Mouse (Mus musculus): ENCODE data around the gene Anp32a. TPM values are rescaled to one million over a fixed set of nuclear protein-coding genes. Genes with fewer than 3 reads are reported as not detected.

Gene Anp32a
- polyA plus RNA-seq, 1 experiment from 2014 or later, result 149 TPM

DNA sequence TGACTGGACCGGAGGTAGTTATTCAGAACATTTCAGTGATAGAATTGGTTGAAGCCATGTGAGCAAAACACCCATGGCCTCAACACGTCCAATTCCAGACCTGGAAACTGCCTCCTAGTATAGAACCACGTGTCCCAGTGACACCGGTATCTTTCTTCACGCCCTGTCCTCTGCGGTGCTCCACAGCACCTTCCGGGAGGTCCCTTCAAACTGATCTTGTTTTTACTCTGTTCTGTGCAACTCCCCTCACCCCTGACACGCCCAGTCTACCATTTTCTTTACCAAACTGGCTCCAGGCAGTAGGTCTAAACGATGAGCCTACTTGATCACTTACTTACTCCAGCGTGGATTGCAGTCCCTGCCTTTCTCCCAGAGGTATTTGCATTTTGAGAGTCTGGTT, 7.0 kb downstream of the Anp32a start:
- 87% methylated on average over 10 of the region's 10 CpGs for WGBS
- H3K9me3 ChIP-seq, result no peaks in the 10 kb centered on the region
- no peak for ATAC-seq (ENCODE audit: low FRiP score, low read depth)

DNA sequence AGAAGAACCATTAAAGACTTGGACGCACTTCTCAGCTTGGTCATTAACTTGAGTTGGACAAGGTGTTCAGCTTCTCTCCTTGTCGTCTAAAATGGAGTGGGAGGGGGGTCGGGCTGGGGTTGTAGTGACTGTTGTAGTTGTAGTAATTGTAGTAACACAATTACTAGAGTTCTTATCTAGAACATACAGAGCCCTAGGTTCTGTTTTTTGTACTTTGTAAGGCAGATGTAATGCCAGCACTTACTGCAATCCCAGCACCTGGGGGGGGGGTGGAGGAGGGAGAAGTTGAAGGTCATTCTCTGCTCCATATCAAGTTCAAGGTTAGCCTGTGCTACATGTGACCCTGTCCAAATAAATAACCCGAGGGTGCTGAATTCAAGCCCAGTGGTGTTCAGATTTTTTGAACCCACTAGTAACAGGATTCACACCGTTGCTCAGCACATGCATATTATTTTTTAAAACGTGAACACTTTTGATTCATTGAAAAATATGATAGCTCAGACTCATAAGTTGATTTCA, 7.4 kb downstream of the Anp32a start:
- Histone ChIP-seq H3K4me3 (no peak overlapping the region), H3K4me1 (peaks cover 58% of the 10 kb centered on the region), H3K9ac (no peak overlapping the region), H3K4me2 (replicated peaks) (no peak overlapping the region), H3K9me3 (no peaks in the 10 kb centered on the region), H3K27me3 (replicated peaks) (no peaks in the 10 kb centered on the region), H3K36me3 (no peaks in the 10 kb centered on the region), H3K27ac (no peak overlapping the region)
- ATAC-seq (ENCODE audit: low FRiP score, low read depth), result no peak
- 74% methylated on average over 6 of the region's 6 CpGs for WGBS

More for the DNA sequence above, 7.0 kb downstream of the Anp32a start:
- Histone ChIP-seq H3K4me3 (no peak overlapping the region), H3K36me3 (no peaks in the 10 kb centered on the region), H3K4me2 (replicated peaks) (no peak overlapping the region), H3K27me3 (replicated peaks) (no peaks in the 10 kb centered on the region), H3K9ac (no peak overlapping the region), H3K4me1 (peaks cover 54% of the 10 kb centered on the region), H3K27ac (no peak overlapping the region)

DNA sequence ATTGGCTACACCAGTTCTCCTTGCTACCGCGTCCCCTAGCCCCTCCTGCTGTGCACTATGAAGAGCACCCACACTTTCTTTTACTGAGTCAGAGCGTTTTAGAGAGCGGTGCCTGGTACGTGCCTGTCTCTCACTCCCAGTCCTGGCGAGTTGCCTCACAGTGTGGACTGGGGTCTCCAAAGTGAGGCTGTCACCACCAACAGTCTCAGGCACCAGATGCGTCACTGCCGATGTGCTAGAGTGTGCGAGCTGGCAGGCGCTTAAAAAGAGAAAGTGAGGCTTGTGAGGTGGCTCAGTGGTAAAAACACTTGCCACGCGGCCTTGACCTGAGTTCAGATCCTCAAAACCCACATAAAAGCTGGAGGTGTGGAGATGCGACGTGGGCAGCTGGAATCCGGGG, 8.2 kb downstream of the Anp32a start:
- Histone ChIP-seq H3K4me3 (no peak overlapping the region), H3K27me3 (replicated peaks) (no peaks in the 10 kb centered on the region), H3K4me2 (replicated peaks) (no peak overlapping the region), H3K9me3 (no peaks in the 10 kb centered on the region), H3K9ac (no peak overlapping the region), H3K27ac (no peak overlapping the region), H3K4me1 (peaks cover 64% of the 10 kb centered on the region), H3K36me3 (no peaks in the 10 kb centered on the region)
- ATAC-seq (ENCODE audit: low FRiP score, low read depth), result no peak
- 76% methylated on average over 15 of the region's 15 CpGs for WGBS

GRCm38 (mm10) chr9:62350721-62351120, 9.6 kb downstream of the Anp32a start:
- Histone ChIP-seq H3K9ac (no peak overlapping the region), H3K9me3 (no peaks in the 10 kb centered on the region), H3K4me1 (peaks cover 62% of the 10 kb centered on the region), H3K27ac (no peak overlapping the region), H3K36me3 (peaks cover 6% of the 10 kb centered on the region; the same call in 1 of the 2 replicates), H3K4me3 (no peak overlapping the region), H3K27me3 (replicated peaks) (no peaks in the 10 kb centered on the region), H3K4me2 (replicated peaks) (no peak overlapping the region)
- ATAC-seq (ENCODE audit: low FRiP score, low read depth), result no peak
- WGBS, result 74% methylated on average over 2 of the region's 2 CpGs

DNA sequence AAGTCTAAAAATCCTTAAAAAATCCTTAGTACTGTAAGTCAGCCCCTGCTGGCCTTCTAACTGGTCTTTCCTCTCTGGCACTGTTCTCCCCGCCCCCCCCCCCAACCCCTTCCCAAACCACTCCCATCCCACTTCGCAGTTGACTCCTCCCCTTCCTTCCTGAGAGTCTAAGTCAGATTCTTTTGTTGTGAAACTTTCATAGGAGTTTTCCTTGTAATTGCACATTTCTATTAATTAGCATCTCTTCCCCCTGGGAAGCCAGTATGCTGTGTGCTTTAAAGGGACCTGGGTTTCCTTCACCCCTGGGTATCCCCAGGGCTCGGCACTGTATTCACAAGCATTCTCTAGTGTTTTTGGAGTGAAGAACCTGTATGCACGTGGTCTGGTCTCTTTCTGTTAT, 10.1 kb downstream of the Anp32a start:
- Histone ChIP-seq H3K4me2 (replicated peaks) (no peak overlapping the region), H3K9me3 (no peaks in the 10 kb centered on the region), H3K27ac (no peak overlapping the region), H3K27me3 (replicated peaks) (no peaks in the 10 kb centered on the region), H3K36me3 (peaks cover 6% of the 10 kb centered on the region; the same call in 1 of the 2 replicates), H3K9ac (no peak overlapping the region), H3K4me3 (no peak overlapping the region), H3K4me1 (peaks cover 59% of the 10 kb centered on the region)
- no peak for ATAC-seq (ENCODE audit: low FRiP score, low read depth)
- WGBS, result 56% methylated on average over 4 of the region's 4 CpGs

DNA sequence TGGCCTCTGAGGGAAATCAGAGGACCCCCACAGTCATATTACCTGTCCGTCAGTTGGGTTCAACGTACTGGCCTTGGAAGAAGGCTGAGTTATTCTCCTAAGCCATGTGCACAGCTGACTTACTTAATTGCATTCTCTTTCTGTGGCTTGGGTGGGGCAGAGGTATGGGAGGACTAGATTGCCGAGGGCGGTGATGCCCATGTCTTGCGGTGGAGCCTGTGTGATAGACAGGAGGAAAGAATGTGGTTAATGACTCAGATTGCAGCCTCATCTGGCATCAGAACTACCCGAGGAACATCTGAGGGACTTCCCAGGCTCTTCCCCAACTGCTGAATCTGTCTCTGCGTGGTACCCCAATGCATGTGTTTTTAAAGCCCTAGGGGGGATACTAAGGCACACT, 12.7 kb downstream of the Anp32a start:
- H3K27ac ChIP-seq, result no peak overlapping the region
- no peaks in the 10 kb centered on the region for H3K27me3 ChIP-seq (replicated peaks)
- no peak for ATAC-seq (ENCODE audit: low FRiP score, low read depth)
- H3K4me2 ChIP-seq (replicated peaks), result no peak overlapping the region
- peaks cover 9% of the 10 kb centered on the region; the same call in 1 of the 2 replicates for H3K36me3 ChIP-seq
- H3K9ac ChIP-seq, result no peak overlapping the region
- no peaks in the 10 kb centered on the region for H3K9me3 ChIP-seq
- H3K4me3 ChIP-seq, result no peak overlapping the region
- peaks cover 46% of the 10 kb centered on the region for H3K4me1 ChIP-seq
- 62% methylated on average over 7 of the region's 7 CpGs for WGBS

DNA sequence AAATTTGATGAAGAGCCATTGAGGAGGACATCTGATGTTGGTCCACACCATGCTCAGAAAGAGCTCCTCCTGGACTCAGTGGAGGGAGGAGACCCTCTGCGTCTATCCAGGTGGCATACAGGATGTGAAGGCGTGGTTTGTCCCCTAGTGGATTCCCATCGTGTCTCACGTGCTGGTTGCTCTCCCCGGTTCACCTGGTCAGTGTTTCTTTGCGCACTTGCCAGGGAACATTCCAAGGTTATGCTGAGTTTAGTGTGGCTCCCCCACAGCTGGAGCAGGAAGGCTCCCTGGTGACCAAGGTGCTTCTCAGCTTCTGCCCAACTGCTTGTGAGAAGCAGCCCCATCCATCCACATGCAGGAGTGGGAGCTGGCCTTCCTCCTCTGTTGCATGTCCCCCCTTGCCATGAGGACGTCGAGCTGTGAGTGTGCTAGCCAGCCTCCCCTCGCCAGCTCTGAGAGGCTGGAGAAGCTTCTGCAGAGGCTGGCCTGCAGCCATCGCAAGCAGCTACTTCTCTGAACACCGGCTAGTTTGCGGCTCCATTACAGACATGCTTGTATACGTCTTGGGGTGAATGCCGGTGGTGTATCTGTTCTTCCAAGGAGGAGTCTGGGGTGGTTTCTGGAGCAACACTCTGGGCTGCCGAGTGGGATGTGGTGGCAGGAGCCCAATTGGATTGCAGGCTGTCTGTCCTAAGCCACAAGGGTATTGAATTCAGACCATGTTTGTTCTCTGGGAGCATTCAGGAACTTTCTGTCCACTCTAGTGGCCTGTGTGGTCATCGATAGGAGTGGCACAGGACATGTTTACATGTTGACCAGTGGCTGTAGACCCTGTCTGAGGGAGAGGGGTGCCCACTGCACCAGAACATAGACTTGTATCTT, 14.0 kb downstream of the Anp32a start:
- peaks cover 33% of the 10 kb centered on the region for H3K4me1 ChIP-seq
- ATAC-seq (ENCODE audit: low FRiP score, low read depth), result no peak
- no peaks in the 10 kb centered on the region for H3K27me3 ChIP-seq (replicated peaks)
- peaks cover 9% of the 10 kb centered on the region; the same call in 1 of the 2 replicates for H3K36me3 ChIP-seq
- 88% methylated on average over 16 of the region's 16 CpGs for WGBS
- no peak overlapping the region for H3K9ac ChIP-seq
- no peaks in the 10 kb centered on the region for H3K9me3 ChIP-seq
- no peak overlapping the region for H3K4me3 ChIP-seq
- H3K27ac ChIP-seq, result no peak overlapping the region
- H3K4me2 ChIP-seq (replicated peaks), result no peak overlapping the region

- Histone ChIP-seq H3K4me1 (peaks cover 31% of the 10 kb centered on the region), H3K27me3 (replicated peaks) (no peaks in the 10 kb centered on the region), H3K4me2 (replicated peaks) (no peak overlapping the region), H3K9ac (no peak overlapping the region), H3K9me3 (no peaks in the 10 kb centered on the region), H3K36me3 (peaks cover 9% of the 10 kb centered on the region; the same call in 1 of the 2 replicates), H3K4me3 (no peak overlapping the region), H3K27ac (no peak overlapping the region)
- WGBS, result 87% methylated on average over 6 of the region's 6 CpGs
- ATAC-seq (ENCODE audit: low FRiP score, low read depth), result no peak
Measured at GRCm38 (mm10) chr9:62355763-62356162, 14.7 kb downstream of the Anp32a start.

- H3K36me3 ChIP-seq, result peaks cover 9% of the 10 kb centered on the region; the same call in 1 of the 2 replicates
Measured at GRCm38 (mm10) chr9:62357593-62357992, 16.5 kb downstream of the Anp32a start.

GRCm38 (mm10) chr9:62358851-62359250, 17.8 kb downstream of the Anp32a start:
- Histone ChIP-seq H3K36me3 (peaks cover 9% of the 10 kb centered on the region; the same call in 1 of the 2 replicates), H3K4me3 (no peak overlapping the region), H3K27ac (no peak overlapping the region), H3K27me3 (replicated peaks) (no peaks in the 10 kb centered on the region), H3K9ac (no peak overlapping the region), H3K9me3 (no peaks in the 10 kb centered on the region), H3K4me1 (peaks cover 49% of the 10 kb centered on the region), H3K4me2 (replicated peaks) (no peak overlapping the region)
- 86% methylated on average over 9 of the region's 9 CpGs for WGBS
- no peak for ATAC-seq (ENCODE audit: low FRiP score, low read depth)

More at GRCm38 (mm10) chr9:62357593-62357992, 16.5 kb downstream of the Anp32a start:
- no peak for ATAC-seq (ENCODE audit: low FRiP score, low read depth)
- Histone ChIP-seq H3K4me1 (peaks cover 46% of the 10 kb centered on the region), H3K9ac (no peak overlapping the region), H3K27me3 (replicated peaks) (no peaks in the 10 kb centered on the region), H3K27ac (no peak overlapping the region), H3K9me3 (no peaks in the 10 kb centered on the region), H3K4me2 (replicated peaks) (no peak overlapping the region), H3K4me3 (no peak overlapping the region)
- 85% methylated on average over 8 of the region's 8 CpGs for WGBS

DNA sequence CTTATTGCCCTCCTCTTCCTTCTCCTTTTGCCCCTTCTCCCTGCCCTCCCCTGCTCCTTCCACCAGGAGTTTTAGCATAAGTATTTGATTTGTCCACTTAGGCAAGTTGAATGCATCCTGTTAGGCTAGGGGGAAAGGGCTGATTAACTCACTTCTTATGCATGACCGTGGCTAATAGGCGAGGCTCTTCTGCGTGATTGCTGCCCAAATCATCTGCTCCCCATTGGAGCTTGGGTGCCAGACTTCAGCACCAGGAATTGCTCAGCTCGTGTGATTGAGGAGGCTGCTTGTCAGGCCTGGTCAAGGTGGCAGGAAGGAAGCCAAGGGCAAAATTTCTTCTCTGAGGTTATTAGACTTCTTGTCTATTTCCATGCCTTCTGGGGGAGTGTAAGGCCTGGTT, 19.8 kb downstream of the Anp32a start:
- no peak overlapping the region for H3K27ac ChIP-seq
- H3K36me3 ChIP-seq, result peaks cover 3% of the 10 kb centered on the region; the same call in 1 of the 2 replicates
- 30% methylated on average over 4 of the region's 4 CpGs for WGBS

DNA sequence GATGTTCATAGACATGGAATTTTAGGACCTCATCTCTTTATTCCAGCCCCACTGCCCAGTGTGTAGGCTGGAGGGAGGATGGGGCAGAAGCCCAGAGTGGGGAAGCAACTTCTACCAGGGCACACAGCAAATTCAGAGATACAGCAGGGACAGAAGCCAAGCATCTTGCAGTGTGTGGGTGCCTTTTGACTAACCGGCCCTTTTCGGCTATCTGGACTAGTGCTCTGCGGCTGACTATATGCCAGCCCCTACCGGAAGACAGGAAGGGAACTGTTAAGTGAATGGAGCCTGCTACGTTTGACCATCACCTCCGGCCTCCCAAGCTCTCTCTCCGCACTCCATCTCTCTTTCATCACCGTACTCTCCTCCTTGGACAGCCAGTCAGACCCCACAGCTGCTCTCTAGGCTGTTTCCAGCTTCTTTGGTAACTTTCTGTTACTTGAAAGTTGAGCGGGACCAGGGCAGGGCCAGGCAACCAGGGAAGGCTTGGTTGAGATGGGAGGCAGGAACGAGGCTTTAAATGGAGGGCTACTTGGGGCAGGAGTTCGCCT, 21.8 kb downstream of the Anp32a start:
- Histone ChIP-seq H3K4me1 (peaks cover 73% of the 10 kb centered on the region), H3K4me3 (no peak overlapping the region), H3K4me2 (replicated peaks) (peak overlapping the region; percentile 64), H3K27me3 (replicated peaks) (no peaks in the 10 kb centered on the region), H3K9me3 (no peaks in the 10 kb centered on the region), H3K36me3 (no peaks in the 10 kb centered on the region), H3K9ac (0 out of 2 replicates have a peak overlapping the region, but pooled peaks have one; percentile 48), H3K27ac (no peak overlapping the region)
- no peak for ATAC-seq (ENCODE audit: low FRiP score, low read depth)
- 32% methylated on average over 11 of the region's 11 CpGs for WGBS

More for the DNA sequence above, 19.8 kb downstream of the Anp32a start:
- ATAC-seq (ENCODE audit: low FRiP score, low read depth), result no peak
- no peaks in the 10 kb centered on the region for H3K9me3 ChIP-seq
- H3K9ac ChIP-seq, result no peak overlapping the region
- H3K27me3 ChIP-seq (replicated peaks), result no peaks in the 10 kb centered on the region
- H3K4me3 ChIP-seq, result no peak overlapping the region
- H3K4me1 ChIP-seq, result peaks cover 54% of the 10 kb centered on the region
- H3K4me2 ChIP-seq (replicated peaks), result no peak overlapping the region

All from neural tube, embryonic 12.5 days (tissue).